Mouse (Mus musculus) embryonic facial prominence, embryonic 10.5 days (tissue): ENCODE measurements at regions not wholly inside any gene's neighbourhood (a gene's known extent, or its start where the extent isn't known, plus 50 kb on each side); places are given as distances from the start of the nearest gene placed in this dataset.

Source experiments
- DNase-seq: peaks from one replicate; pipeline ENCODE4 v3.0.0-alpha.2; 2017; ENCODE audit warnings: low spot score
- H3K27ac ChIP-seq: fragments of 300-500 bp; sonication (generic); replicated peaks from 2 replicates; pipeline ENCODE4 v1.5.1; 2016; ENCODE audit warnings: mild to moderate bottlenecking
- H3K27me3 ChIP-seq: fragments of 300-500 bp; sonication (generic); replicated peaks from 2 replicates; pipeline ENCODE4 v1.6.1; 2016; ENCODE audit warnings: low read depth, mild to moderate bottlenecking; ENCODE audit not compliant: poor library complexity, severe bottlenecking
- H3K36me3 ChIP-seq: fragments of 300-500 bp; sonication (generic); replicated peaks from 2 replicates; pipeline ENCODE4 v1.6.1; 2016; ENCODE audit warnings: mild to moderate bottlenecking, moderate library complexity
- H3K4me1 ChIP-seq: fragments of 300-500 bp; sonication (generic); 2 replicates; pipeline ENCODE4 v1.6.1; 2016
- H3K4me3 ChIP-seq: fragments of 300-500 bp; sonication (generic); 2 replicates; pipeline ENCODE4 v1.5.1; 2016; ENCODE audit warnings: mild to moderate bottlenecking, moderate library complexity
- H3K9me3 ChIP-seq: fragments of 300-500 bp; sonication (generic); 2 replicates; pipeline ENCODE4 v1.6.1; 2016; ENCODE audit warnings: mild to moderate bottlenecking
- WGBS: fragments of 180-500 bp; shearing (Covaris S2); methylation state at CpG from one replicate; pipeline ENCODE4 v1.1.7; 2016; 5-methylcytosine and 5-hydroxymethylcytosine counted together

DNA sequence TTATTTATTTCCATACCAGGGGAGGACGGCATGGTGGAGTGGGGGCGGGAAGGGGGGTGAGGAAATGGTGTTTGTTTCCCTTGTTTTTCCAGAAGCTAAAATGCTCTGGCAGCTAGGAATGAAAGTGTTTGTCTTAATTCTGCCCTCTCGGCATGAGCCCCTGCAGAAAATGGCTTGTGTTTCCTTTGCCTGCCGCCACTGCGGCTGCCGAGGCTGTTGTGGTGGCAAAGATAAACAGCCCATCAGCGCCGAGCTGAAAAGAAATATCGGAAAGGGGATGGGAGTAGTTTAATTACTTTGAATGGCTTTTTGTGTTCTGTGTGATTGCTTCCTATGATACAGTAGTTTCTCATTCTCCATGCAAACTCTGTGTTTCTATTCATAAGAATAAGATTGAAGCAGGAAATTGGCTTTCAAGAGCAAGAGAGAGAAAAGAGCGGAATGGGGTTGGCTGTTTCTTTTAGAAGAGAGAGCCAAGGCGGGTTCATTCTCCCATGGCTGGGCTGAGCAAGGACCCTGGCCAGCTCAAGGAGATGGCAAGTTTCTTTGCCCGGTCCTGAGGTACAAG is 2512.2 kb upstream of the 5930422O12Rik start:
- no peaks in the 10 kb centered on the region for H3K9me3 ChIP-seq
- no peaks in the 10 kb centered on the region for H3K36me3 ChIP-seq
- DNase-seq = peak; percentile 31
- H3K4me3 ChIP-seq = peak overlapping the region; percentile 57
- peaks cover 8% of the 10 kb centered on the region for H3K27me3 ChIP-seq
- peak overlapping the region; percentile 77 for H3K27ac ChIP-seq
- peaks cover 15% of the 10 kb centered on the region for H3K4me1 ChIP-seq
- 7% methylated on average over 12 of the region's 12 CpGs for WGBS

GRCm38 (mm10) chr8:30921451-30921850 is 2507.1 kb upstream of the 5930422O12Rik start:
- DNase-seq = no peak
- no peak overlapping the region for H3K4me3 ChIP-seq
- no peaks in the 10 kb centered on the region for H3K27me3 ChIP-seq
- 0 out of 2 replicates have a peak, but pooled peaks cover 11% of the 10 kb centered on the region for H3K4me1 ChIP-seq
- H3K27ac ChIP-seq = no peak overlapping the region
- 83% methylated on average over 12 of the region's 12 CpGs for WGBS
- H3K36me3 ChIP-seq = no peaks in the 10 kb centered on the region
- no peaks in the 10 kb centered on the region for H3K9me3 ChIP-seq

DNA sequence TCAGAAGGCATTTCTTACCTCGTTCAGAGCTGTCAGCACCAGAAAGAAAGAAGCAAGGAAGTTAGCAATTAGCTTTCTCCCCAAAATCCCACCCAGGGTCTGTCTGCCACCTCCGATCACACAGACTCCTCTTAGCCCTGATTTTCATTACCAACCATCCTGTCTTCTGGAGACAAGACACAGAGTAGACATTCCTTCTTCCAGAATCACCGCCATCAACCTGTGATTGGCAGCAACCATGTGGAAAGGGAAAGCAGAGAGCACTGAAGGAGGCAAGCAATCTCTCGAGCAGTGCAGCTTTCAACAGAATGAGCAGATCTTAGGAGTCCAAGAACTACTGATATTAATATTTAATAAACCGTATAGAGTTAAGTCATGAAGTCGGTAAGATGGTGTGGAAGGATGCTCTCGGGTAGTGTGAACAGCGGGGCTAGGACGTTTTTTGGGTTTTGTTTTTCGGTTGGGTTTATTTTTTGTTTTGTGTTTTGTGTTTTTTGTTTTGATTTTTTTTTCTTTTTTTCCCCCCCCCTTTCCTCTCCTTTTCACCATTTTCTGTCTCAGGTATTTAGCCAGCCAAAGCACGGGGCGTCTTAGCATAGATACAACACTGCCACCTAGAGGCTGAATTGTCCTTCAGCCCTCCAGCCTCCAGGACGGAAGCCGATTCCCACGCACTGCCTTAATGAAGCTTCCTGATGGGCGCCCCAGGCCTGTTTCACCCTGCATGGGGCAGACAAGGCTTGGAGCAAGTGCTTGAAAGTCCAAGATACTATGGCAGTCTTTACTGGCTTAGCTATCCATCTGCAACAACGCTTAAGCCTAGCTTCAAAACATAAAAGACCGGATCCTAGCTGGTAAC is 2505.0 kb upstream of the 5930422O12Rik start:
- no peaks in the 10 kb centered on the region for H3K9me3 ChIP-seq
- WGBS = 38% methylated on average over 18 of the region's 18 CpGs
- 0 out of 2 replicates have a peak overlapping the region, but pooled peaks have one; percentile 21 for H3K4me3 ChIP-seq
- DNase-seq = peak; percentile 76
- H3K27ac ChIP-seq = no peak overlapping the region
- H3K36me3 ChIP-seq = no peaks in the 10 kb centered on the region
- 0 out of 2 replicates have a peak, but pooled peaks cover 11% of the 10 kb centered on the region for H3K4me1 ChIP-seq
- no peaks in the 10 kb centered on the region for H3K27me3 ChIP-seq

- no peak overlapping the region for H3K27ac ChIP-seq
- no peaks in the 10 kb centered on the region for H3K36me3 ChIP-seq
- H3K4me3 ChIP-seq = 0 out of 2 replicates have a peak overlapping the region, but pooled peaks have one; percentile 21
- H3K27me3 ChIP-seq = no peaks in the 10 kb centered on the region
- 0 out of 2 replicates have a peak, but pooled peaks cover 11% of the 10 kb centered on the region for H3K4me1 ChIP-seq
- no peak for DNase-seq
- H3K9me3 ChIP-seq = no peaks in the 10 kb centered on the region
- WGBS = 32% methylated on average over 5 of the region's 5 CpGs
Observed at GRCm38 (mm10) chr8:30924160-30924534, 2504.4 kb upstream of the 5930422O12Rik start.

- DNase-seq = no peak
- 62% methylated on average over 6 of the region's 6 CpGs for WGBS
- Histone ChIP-seq H3K27me3 (no peaks in the 10 kb centered on the region), H3K36me3 (no peaks in the 10 kb centered on the region), H3K4me1 (0 out of 2 replicates have a peak, but pooled peaks cover 11% of the 10 kb centered on the region), H3K9me3 (no peaks in the 10 kb centered on the region), H3K27ac (no peak overlapping the region), H3K4me3 (no peak overlapping the region)
Observed at GRCm38 (mm10) chr8:30924656-30925055, 2503.9 kb upstream of the 5930422O12Rik start.

DNA sequence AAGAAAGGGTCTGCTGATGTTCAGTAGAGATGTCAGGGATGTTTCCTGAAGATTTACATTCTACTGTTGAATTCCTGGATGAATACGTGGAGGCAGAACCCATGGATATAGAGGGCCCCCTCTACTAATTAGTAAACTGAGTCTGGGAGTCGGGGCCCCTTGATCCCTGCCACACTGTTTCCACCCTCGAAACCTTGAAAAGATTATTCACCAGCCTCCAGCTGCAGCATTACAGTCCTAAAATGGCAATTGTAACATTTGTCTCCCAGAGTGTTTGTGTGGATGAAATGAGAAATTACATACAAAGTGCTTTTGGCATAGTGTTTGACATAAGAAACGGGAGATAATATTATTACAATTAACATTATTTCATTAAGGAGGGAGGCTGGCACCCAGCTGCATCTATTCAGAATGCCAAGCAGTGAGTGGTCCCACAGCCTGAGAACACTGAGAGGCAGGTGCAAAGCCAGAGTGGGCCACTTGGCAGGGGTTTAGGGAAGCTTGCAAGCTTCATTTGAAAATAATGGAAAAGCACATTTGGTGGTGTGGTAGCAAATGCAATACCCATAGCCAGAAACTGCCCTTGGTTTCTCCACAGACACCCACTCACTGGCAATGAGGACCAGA is 2490.9 kb upstream of the 5930422O12Rik start:
- Histone ChIP-seq H3K36me3 (no peaks in the 10 kb centered on the region), H3K9me3 (no peaks in the 10 kb centered on the region), H3K27me3 (no peaks in the 10 kb centered on the region), H3K4me3 (no peak overlapping the region), H3K4me1 (0 out of 2 replicates have a peak, but pooled peaks cover 8% of the 10 kb centered on the region), H3K27ac (no peak overlapping the region)
- WGBS = 84% methylated on average over 4 of the region's 4 CpGs
- DNase-seq = no peak

- Histone ChIP-seq H3K27ac (no peak overlapping the region), H3K36me3 (no peaks in the 10 kb centered on the region), H3K4me3 (no peak overlapping the region), H3K4me1 (0 out of 2 replicates have a peak, but pooled peaks cover 8% of the 10 kb centered on the region), H3K27me3 (no peaks in the 10 kb centered on the region), H3K9me3 (no peaks in the 10 kb centered on the region)
- no peak for DNase-seq
- WGBS = 55% methylated on average over 4 of the region's 4 CpGs
Observed at GRCm38 (mm10) chr8:30940901-30941300, 2487.6 kb upstream of the 5930422O12Rik start.

- no peaks in the 10 kb centered on the region for H3K9me3 ChIP-seq
- H3K27me3 ChIP-seq = no peaks in the 10 kb centered on the region
- no peak for DNase-seq
- no peak overlapping the region for H3K27ac ChIP-seq
- no peaks in the 10 kb centered on the region for H3K36me3 ChIP-seq
- no peak overlapping the region for H3K4me3 ChIP-seq
- 81% methylated on average over 11 of the region's 11 CpGs for WGBS
- 0 out of 2 replicates have a peak, but pooled peaks cover 12% of the 10 kb centered on the region for H3K4me1 ChIP-seq
Observed at GRCm38 (mm10) chr8:30941511-30942175, 2486.9 kb upstream of the 5930422O12Rik start.

DNA sequence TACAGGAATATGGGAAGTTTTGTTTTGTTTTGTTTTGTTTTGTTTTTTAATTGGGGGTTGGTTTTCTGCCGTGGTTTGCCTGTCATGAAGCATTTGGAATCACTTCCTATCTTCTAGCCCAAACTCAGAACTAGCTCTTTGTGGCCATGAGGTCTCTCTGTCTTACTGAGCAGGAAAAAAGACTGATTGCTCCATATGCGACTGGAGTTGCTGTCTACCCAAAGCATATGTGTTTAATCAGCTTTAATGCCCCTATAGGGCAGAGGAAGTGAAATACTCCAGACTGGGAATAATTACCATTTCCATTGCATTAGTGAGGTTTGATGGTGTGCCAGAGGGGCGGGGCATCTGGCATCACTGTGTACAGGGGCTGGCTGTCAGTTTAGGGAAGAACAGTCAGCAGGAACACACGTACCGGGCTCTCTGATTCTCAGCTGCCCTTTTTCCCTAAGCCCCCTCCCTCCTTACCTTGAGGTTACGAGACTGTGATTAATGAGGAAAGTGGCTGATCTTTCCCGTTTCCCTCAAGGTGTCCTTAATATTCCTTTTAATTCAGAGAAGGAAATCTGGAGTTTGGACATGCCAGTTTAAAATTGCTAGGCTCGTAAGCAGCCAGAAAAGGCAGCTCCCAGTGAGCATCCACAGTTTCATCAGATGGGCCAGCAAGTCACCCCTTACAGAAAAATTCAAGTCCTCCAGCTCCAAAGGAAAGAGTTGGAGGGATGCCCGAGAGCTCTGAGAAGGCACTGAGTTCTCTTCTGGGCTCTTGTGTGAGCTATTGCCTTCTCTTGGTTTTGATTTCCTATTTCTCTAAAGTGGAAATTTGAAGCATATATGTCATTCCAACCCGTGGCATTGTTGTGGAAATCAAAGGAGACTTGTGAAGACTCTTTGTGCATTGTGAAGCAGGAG is 2482.1 kb upstream of the 5930422O12Rik start:
- Histone ChIP-seq H3K9me3 (no peaks in the 10 kb centered on the region), H3K4me3 (no peak overlapping the region), H3K27ac (peak overlapping the region; percentile 21), H3K4me1 (0 out of 2 replicates have a peak, but pooled peaks cover 8% of the 10 kb centered on the region), H3K36me3 (no peaks in the 10 kb centered on the region), H3K27me3 (no peaks in the 10 kb centered on the region)
- 49% methylated on average over 10 of the region's 10 CpGs for WGBS
- peak; percentile 67 for DNase-seq

- Histone ChIP-seq H3K36me3 (no peaks in the 10 kb centered on the region), H3K27ac (no peak overlapping the region; the same call in 1 of the 2 replicates), H3K27me3 (peaks cover 11% of the 10 kb centered on the region), H3K9me3 (no peaks in the 10 kb centered on the region), H3K4me3 (no peak overlapping the region), H3K4me1 (no peaks in the 10 kb centered on the region)
- DNase-seq = no peak
Observed at GRCm38 (mm10) chr8:30952818-30953217, 2475.7 kb upstream of the 5930422O12Rik start.

GRCm38 (mm10) chr8:30959436-30960180 is 2468.9 kb upstream of the 5930422O12Rik start:
- peak overlapping the region; percentile 26; the same call in 1 of the 2 replicates for H3K27ac ChIP-seq
- peaks cover 24% of the 10 kb centered on the region for H3K27me3 ChIP-seq
- peaks cover 34% of the 10 kb centered on the region for H3K4me1 ChIP-seq
- peak overlapping the region; percentile 48 for H3K4me3 ChIP-seq
- WGBS = 26% methylated on average over 17 of the region's 17 CpGs
- peak; percentile 60 for DNase-seq
- H3K9me3 ChIP-seq = no peaks in the 10 kb centered on the region
- no peaks in the 10 kb centered on the region for H3K36me3 ChIP-seq
